Mouse (Mus musculus) layer of hippocampus, adult 9-11 months (tissue): ENCODE data around the gene Nrl.
A peak's percentile ranks its signal among the peaks of the same experiment; 100 is the strongest.

ENCODE experiments used
- DNase-seq: peaks from one replicate; pipeline ENCODE4 v3.0.0; 2022

The Nrl gene

GRCm38 (mm10) chr14:55526674-55527073, 1.9 kb upstream of the Nrl start:
- no peak for DNase-seq

GRCm38 (mm10) chr14:55524062-55524461, 719 bp downstream of the Nrl start:
- DNase-seq: no peak

GRCm38 (mm10) chr14:55520451-55521361, 4.1 kb downstream of the Nrl start:
- DNase-seq: no peak

GRCm38 (mm10) chr14:55519604-55520003, 5.2 kb downstream of the Nrl start:
- no peak for DNase-seq

- DNase-seq: peak; percentile 83
Measured at GRCm38 (mm10) chr14:55518897-55519296, 5.9 kb downstream of the Nrl start.

- DNase-seq: peak; percentile 4
Measured at GRCm38 (mm10) chr14:55515846-55516245, 8.9 kb downstream of the Nrl start.

GRCm38 (mm10) chr14:55513927-55514326, 10.9 kb downstream of the Nrl start:
- DNase-seq: no peak

GRCm38 (mm10) chr14:55511037-55511436, 13.7 kb downstream of the Nrl start:
- DNase-seq: peak; percentile 88

GRCm38 (mm10) chr14:55510125-55510731, 14.6 kb downstream of the Nrl start, which contains the start of gene Cpne6:
TSS of gene Cpne6 (plus strand) at chr14:55510445.
- peak; percentile 82 for DNase-seq

GRCm38 (mm10) chr14:55509540-55509939, 15.2 kb downstream of the Nrl start:
- no peak for DNase-seq

- peak; percentile 6 for DNase-seq
Measured at GRCm38 (mm10) chr14:55507801-55508200, 17.0 kb downstream of the Nrl start.

- no peak for DNase-seq
Measured at GRCm38 (mm10) chr14:55505612-55506011, 19.2 kb downstream of the Nrl start.

GRCm38 (mm10) chr14:55497449-55497821, 27.3 kb downstream of the Nrl start:
- DNase-seq: peak; percentile 67

- DNase-seq: no peak
Measured at GRCm38 (mm10) chr14:55496761-55497448, 27.9 kb downstream of the Nrl start.

GRCm38 (mm10) chr14:55495509-55496240, 29.1 kb downstream of the Nrl start:
- DNase-seq: no peak

GRCm38 (mm10) chr14:55492103-55492502, 32.7 kb downstream of the Nrl start:
- DNase-seq: no peak

GRCm38 (mm10) chr14:55491291-55491833, 33.4 kb downstream of the Nrl start:
- DNase-seq: peak; percentile 73

GRCm38 (mm10) chr14:55490361-55491201, 34.2 kb downstream of the Nrl start, which contains the start of gene Carmil3:
TSS of gene Carmil3 (plus strand) at chr14:55490651.
- peak; percentile 90 for DNase-seq

GRCm38 (mm10) chr14:55486836-55487235, 37.9 kb downstream of the Nrl start:
- DNase-seq: no peak

- DNase-seq: peak; percentile 61
Measured at GRCm38 (mm10) chr14:55484430-55485085, 40.2 kb downstream of the Nrl start.

GRCm38 (mm10) chr14:55479629-55480028, 45.2 kb downstream of the Nrl start:
- no peak for DNase-seq
